Mouse (Mus musculus) cerebellum, adult 2 months (tissue): ENCODE data around the gene Ovch2. TPM values are rescaled to one million over a fixed set of nuclear protein-coding genes. Genes with fewer than 3 reads are reported as not detected.

Experiments
- DNase-seq, 2 experiments: peaks; one replicate each; pipeline ENCODE4 v3.0.0; 2021
- H3K27ac ChIP-seq: fragments of 200-500 bp; 2 replicates; pipeline ENCODE4 v1.5.1; 2012; ENCODE audit warnings: low read length, control low read depth, inconsistent platforms; ENCODE audit not compliant: insufficient read depth
- H3K27me3 ChIP-seq: fragments of 200-500 bp; 2 replicates; pipeline ENCODE4 v1.6.1; 2012; ENCODE audit warnings: inconsistent platforms, mild to moderate bottlenecking, low read length, moderate library complexity; ENCODE audit not compliant: control insufficient read depth, insufficient read depth
- H3K4me1 ChIP-seq: fragments of 200-500 bp; 2 replicates; pipeline ENCODE4 v1.6.1; 2011; ENCODE audit warnings: low read length; ENCODE audit not compliant: control insufficient read depth, insufficient read depth
- H3K4me3 ChIP-seq: fragments of 200-500 bp; replicated peaks from 2 replicates; pipeline ENCODE3; 2011; ENCODE audit warnings: mild to moderate bottlenecking, low read depth, low read length, control low read depth; ENCODE audit not compliant: insufficient read depth
- CTCF ChIP-seq: fragments of 200-500 bp; IDR thresholded peaks from 2 replicates; pipeline ENCODE4 v1.5.1; 2011; ENCODE audit warnings: low read depth, mild to moderate bottlenecking, control low read depth, low read length, moderate library complexity, borderline replicate concordance; ENCODE audit not compliant: insufficient read depth
- POLR2A ChIP-seq: fragments of 200-500 bp; IDR thresholded peaks from 2 replicates; pipeline ENCODE4 v1.6.1; 2011; ENCODE audit warnings: low read length, control low read depth, borderline replicate concordance; ENCODE audit not compliant: insufficient read depth
- WGBS: fragments of 180-500 bp; shearing (Covaris S2); methylation state at CpG from one replicate; pipeline ENCODE4 v1.1.7; 2018; 5-methylcytosine and 5-hydroxymethylcytosine counted together
- polyA plus RNA-seq: library from polyadenylated mRNA; depleted of rRNA; stranded (reverse); fragments of >200 nt; gene quantifications from 2 replicates; pipeline ENCODE4 v1.2.3, GENCODE M21; 2012

Ovch2 gene
- polyA plus RNA-seq, 1 experiment: not detected

- no peak overlapping the region for H3K27ac ChIP-seq
These were observed 48.9 kb downstream of the Ovch2 start for GRCm38 (mm10) chr7:107752031-107752520.

GRCm38 (mm10) chr7:107749721-107750120 is 51.3 kb downstream of the Ovch2 start:
- 88% methylated on average over 4 of the region's 4 CpGs for WGBS
- no peak overlapping the region for H3K27ac ChIP-seq
- no peak for DNase-seq

More at GRCm38 (mm10) chr7:107752031-107752520, 48.9 kb downstream of the Ovch2 start:
- no peaks in the 10 kb centered on the region for H3K27me3 ChIP-seq
- WGBS: 61% methylated on average over 10 of the region's 10 CpGs
- DNase-seq: no peak
- no peak for TF ChIP-seq CTCF
- no peak for TF ChIP-seq POLR2A
- H3K4me3 ChIP-seq: no peak overlapping the region
- H3K4me1 ChIP-seq: no peaks in the 10 kb centered on the region

GRCm38 (mm10) chr7:107749270-107749669 is 51.7 kb downstream of the Ovch2 start:
- TF ChIP-seq CTCF (peak; percentile 14; the same call in 1 of the 2 replicates), POLR2A (no peak)
- H3K27ac ChIP-seq: no peak overlapping the region
- WGBS: 8% methylated on average over 3 of the region's 3 CpGs
- H3K4me3 ChIP-seq: no peak overlapping the region
- no peaks in the 10 kb centered on the region for H3K27me3 ChIP-seq
- H3K4me1 ChIP-seq: no peaks in the 10 kb centered on the region
- DNase-seq: no peak

More at GRCm38 (mm10) chr7:107749721-107750120, 51.3 kb downstream of the Ovch2 start:
- no peaks in the 10 kb centered on the region for H3K27me3 ChIP-seq
- no peak overlapping the region for H3K4me3 ChIP-seq
- H3K4me1 ChIP-seq: no peaks in the 10 kb centered on the region
- TF ChIP-seq POLR2A (no peak), CTCF (no peak)

GRCm38 (mm10) chr7:107747954-107748353 is 53.1 kb downstream of the Ovch2 start:
- Histone ChIP-seq H3K27me3 (no peaks in the 10 kb centered on the region), H3K4me3 (no peak overlapping the region), H3K4me1 (no peaks in the 10 kb centered on the region), H3K27ac (no peak overlapping the region)
- 25% methylated on average over 2 of the region's 2 CpGs for WGBS
- DNase-seq: peak; percentile 22 to 33
- TF ChIP-seq CTCF: peak; percentile 65
- no peak for TF ChIP-seq POLR2A

- Histone ChIP-seq H3K4me1 (no peaks in the 10 kb centered on the region), H3K27me3 (no peaks in the 10 kb centered on the region), H3K4me3 (no peak overlapping the region), H3K27ac (no peak overlapping the region)
- TF ChIP-seq CTCF: no peak
- 48% methylated on average over 9 of the region's 9 CpGs for WGBS
- DNase-seq: no peak
These were observed 53.5 kb downstream of the Ovch2 start for GRCm38 (mm10) chr7:107747476-107747875.

GRCm38 (mm10) chr7:107746036-107746435 is 55.0 kb downstream of the Ovch2 start:
- WGBS: 85% methylated on average over 8 of the region's 8 CpGs
- no peak for DNase-seq
- no peak for TF ChIP-seq CTCF
- no peak for TF ChIP-seq POLR2A
- Histone ChIP-seq H3K4me1 (no peaks in the 10 kb centered on the region), H3K4me3 (no peak overlapping the region), H3K27me3 (no peaks in the 10 kb centered on the region), H3K27ac (no peak overlapping the region)

- 33% methylated on average over 2 of the region's 2 CpGs for WGBS
- H3K4me3 ChIP-seq: no peak overlapping the region
- no peaks in the 10 kb centered on the region for H3K27me3 ChIP-seq
- no peaks in the 10 kb centered on the region for H3K4me1 ChIP-seq
- DNase-seq: no peak
- no peak overlapping the region for H3K27ac ChIP-seq
- TF ChIP-seq CTCF (no peak), POLR2A (no peak)
These were observed 55.9 kb downstream of the Ovch2 start for GRCm38 (mm10) chr7:107745111-107745510.

- 81% methylated on average over 4 of the region's 4 CpGs for WGBS
- no peak overlapping the region for H3K27ac ChIP-seq
- H3K4me1 ChIP-seq: no peaks in the 10 kb centered on the region
- no peaks in the 10 kb centered on the region for H3K27me3 ChIP-seq
- no peak for DNase-seq
- no peak overlapping the region for H3K4me3 ChIP-seq
- TF ChIP-seq POLR2A: no peak
- TF ChIP-seq CTCF: no peak
These were observed 56.6 kb downstream of the Ovch2 start for GRCm38 (mm10) chr7:107744454-107744853.

GRCm38 (mm10) chr7:107742963-107743465 is 58.0 kb downstream of the Ovch2 start:
- TF ChIP-seq CTCF (no peak), POLR2A (no peak)
- 66% methylated on average over 10 of the region's 10 CpGs for WGBS
- H3K27me3 ChIP-seq: no peaks in the 10 kb centered on the region
- no peak overlapping the region for H3K27ac ChIP-seq
- no peaks in the 10 kb centered on the region for H3K4me1 ChIP-seq
- no peak overlapping the region for H3K4me3 ChIP-seq
- DNase-seq: no peak
